Mouse (Mus musculus): ENCODE results near the gene Trim14.
A peak's percentile ranks its signal among the peaks of the same experiment; 100 is the strongest.
"Not testable (repeated sequence)": the region's sequence is repeated elsewhere in the genome, so short reads cannot be mapped to it uniquely, and the experiment has no call there.

Trim14 gene

DNA sequence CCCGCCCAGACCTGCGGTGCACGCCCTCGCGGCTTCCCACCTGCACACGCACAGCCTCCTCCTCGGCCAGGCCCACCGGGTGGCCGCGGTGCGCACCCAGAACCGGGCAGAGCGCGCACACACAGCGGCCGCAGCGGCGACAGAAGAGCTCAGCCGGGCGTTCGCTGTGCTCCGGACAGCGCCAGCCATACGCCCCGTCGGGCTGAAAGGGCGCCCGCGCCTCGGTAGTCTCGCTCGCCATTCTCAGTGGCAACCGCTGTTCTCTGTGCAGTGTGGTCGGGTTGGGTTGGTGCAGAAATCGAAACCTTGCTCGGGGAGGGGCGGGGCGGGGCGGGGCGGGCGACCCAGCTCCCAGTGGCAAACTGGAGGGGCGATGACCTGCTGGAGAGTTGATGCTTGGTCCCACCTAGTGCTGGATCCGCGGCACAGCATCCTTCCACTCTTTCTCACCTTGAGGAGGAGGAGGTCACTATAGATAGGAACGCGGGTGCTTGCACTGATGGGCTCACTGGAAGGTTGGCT is at the start of gene Trim14:
Gene Trim14 (minus strand): TSS at position 302 of the 522 bp plus-strand sequence.
- peak; percentile 64 to 65 for DNase-seq

DNA sequence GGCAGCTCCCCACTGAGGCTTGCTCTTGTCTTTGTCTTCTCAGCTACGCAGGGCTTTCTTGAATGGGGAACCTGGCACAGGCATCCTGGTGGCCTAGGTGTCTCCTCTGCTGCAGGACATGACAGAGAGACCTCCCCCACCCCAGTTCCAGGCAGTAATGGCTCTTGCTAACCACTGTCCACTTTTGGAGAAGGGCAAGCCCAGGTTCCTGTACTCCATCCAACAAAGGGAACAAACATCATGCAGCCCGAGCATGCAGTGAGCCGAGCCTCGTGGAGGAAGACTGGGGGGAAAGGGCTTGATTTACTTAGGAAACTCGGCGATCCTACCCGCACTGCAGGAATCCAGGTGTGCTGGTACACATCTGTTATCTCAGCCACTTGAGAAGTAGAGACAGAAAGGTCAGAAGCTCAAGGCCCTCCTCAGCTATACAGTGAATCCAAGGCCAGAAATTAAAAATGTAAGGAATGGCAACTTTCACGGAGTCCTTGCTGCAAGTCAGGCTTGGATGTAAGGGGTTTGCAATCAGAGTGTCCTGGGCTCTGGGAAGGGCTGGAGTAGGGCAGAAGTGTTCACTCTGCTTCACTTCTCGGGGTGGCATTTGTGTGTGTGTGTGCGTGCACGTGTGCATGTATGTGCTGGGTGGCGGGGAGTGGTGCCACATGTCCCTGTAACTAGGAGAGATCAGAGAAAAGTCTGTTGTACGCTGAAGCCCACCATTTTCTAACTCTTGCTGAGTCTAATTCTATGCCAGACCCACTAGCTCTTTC is 49.3 kb upstream of the Trim14 start:
- DNase-seq = no peak

DNA sequence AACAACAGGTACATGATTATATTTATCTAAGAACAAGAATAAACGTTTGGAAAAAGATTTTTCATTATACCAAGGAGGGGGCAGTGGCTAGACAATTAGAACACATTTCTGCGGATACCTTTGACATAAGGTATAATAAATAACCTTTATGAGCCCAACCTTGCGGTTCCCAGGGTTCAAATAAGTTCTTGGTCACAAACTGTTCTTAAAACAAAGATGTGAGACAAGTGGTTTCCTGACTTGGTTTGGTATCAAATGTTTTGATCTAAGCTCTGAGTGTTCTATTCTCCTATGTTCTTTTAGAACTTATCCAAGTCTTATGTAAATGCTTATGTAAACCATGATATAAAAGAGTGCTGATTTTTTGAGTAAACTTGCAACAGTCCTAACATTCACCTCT is 48.6 kb upstream of the Trim14 start:
- DNase-seq = not testable (repeated sequence)

DNA sequence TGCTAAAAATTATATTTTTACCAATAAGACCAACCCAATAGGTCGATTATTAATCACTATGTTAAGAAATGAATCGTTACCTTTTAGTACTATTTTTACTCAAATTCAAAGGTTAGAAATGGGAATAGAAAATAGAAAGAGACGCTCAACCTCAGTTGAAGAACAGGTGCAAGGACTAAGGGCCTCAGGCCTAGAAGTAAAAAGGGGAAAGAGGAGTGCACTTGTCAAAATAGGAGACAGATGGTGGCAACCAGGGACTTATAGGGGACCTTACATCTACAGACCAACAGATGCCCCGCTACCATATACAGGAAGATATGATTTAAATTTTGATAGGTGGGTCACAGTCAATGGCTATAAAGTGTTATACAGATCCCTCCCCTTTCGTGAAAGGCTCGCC is 48.1 kb upstream of the Trim14 start:
- not testable (repeated sequence) for DNase-seq

DNA sequence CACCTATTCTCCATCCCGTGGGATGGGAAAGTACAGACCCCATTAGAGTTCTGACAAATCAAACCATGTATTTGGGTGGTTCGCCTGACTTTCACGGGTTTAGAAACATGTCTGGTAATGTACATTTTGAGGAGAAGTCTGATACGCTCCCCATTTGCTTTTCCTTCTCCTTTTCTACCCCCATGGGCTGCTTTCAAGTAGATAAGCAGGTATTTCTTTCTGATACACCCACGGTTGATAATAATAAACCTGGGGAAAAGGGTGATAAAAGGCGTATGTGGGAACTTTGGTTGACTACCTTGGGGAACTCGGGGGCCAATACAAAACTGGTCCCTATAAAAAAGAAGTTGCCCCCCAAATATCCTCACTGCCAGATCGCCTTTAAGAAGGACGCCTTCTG is 46.1 kb upstream of the Trim14 start:
- not testable (repeated sequence) for DNase-seq

DNA sequence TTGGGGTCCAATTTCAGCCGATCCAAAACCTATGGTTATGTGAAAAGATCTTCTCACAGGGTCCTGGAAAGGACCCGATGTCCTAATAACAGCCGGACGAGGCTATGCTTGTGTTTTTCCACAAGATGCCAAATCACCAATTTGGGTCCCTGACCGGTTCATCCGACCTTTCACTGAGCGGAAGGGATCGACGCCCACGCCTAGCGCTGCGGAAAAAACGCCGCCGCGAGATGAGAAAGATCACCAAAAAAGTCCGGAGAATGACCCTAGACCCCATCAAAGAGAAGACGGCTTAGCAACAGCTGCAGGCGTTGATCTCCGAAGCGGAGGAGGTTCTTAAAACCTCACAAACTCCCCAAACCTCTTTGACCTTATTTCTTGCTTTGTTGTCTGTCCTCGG is 45.6 kb upstream of the Trim14 start:
- DNase-seq = not testable (repeated sequence)

DNA sequence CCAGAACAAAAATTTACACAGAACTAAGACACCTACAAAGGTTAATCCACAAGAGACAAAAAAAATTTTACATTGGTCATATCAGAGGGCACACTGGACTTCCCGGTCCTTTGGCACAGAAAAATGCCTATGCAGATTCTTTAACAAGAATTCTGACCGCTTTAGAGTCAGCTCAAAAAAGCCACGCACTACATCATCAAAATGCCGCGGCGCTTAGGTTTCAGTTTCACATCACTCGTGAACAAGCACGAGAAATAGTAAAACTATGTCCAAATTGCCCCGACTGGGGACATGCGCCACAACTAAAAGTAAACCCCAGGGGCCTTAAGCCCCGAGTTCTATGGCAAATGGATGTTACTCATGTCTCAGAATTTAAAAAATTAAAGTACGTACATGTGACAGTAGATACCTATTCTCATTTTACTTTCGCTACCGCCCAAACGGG is 44.9 kb upstream of the Trim14 start:
- DNase-seq = not testable (repeated sequence)

DNA sequence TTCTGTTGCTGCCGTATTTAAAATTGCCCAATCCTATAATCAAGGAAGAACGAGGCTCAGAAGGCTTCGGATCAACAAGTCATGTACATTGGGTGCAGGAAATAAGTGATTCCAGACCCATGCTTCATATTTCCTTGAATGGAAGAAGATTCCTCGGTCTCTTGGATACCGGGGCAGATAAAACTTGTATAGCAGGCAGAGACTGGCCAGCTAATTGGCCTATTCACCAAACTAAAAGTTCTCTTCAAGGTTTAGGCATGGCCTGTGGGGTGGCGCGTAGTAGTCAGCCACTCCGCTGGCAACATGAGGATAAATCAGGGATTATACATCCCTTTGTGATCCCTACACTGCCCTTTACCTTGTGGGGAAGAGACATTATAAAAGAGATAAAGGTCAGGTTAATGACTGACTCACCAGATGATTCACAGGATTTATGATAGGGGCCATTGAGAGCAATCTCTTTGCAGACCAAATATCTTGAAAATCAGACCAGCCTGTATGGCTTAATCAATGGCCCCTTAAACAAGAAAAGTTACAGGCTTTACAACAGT is 42.9 kb upstream of the Trim14 start:
- not testable (repeated sequence) for DNase-seq

DNA sequence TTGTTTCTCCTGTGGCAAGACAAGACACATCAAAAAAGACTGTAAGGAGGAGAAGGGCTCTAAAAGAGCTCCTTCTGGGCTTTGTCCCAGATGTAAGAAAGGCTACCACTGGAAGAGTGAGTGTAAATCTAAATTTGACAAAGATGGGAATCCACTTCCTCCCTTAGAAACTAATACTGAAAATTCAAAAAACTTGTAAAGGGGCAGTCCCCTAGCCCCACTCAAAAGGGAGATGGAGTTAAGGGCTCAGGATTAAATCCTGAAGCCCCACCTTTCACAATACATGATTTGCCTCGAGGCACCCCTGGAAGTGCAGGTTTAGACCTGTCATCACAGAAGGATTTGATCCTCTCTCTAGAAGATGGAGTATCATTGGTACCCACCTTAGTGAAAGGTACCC is 42.3 kb upstream of the Trim14 start:
- no peak for DNase-seq

DNA sequence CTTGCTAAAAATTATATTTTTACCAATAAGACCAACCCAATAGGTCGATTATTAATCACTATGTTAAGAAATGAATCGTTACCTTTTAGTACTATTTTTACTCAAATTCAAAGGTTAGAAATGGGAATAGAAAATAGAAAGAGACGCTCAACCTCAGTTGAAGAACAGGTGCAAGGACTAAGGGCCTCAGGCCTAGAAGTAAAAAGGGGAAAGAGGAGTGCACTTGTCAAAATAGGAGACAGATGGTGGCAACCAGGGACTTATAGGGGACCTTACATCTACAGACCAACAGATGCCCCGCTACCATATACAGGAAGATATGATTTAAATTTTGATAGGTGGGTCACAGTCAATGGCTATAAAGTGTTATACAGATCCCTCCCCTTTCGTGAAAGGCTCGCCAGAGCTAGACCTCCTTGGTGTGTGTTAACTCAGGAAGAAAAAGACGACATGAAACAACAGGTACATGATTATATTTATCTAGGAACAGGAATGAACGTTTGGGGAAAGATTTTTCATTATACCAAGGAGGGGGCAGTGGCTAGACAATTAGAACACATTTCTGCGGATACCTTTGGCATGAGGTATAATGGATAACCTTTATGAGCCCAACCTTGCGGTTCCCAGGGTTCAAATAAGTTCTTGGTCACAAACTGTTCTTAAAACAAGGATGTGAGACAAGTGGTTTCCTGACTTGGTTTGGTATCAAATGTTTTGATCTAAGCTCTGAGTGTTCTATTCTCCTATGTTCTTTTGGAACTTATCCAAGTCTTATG is 39.8 kb upstream of the Trim14 start:
- DNase-seq = not testable (repeated sequence)

DNA sequence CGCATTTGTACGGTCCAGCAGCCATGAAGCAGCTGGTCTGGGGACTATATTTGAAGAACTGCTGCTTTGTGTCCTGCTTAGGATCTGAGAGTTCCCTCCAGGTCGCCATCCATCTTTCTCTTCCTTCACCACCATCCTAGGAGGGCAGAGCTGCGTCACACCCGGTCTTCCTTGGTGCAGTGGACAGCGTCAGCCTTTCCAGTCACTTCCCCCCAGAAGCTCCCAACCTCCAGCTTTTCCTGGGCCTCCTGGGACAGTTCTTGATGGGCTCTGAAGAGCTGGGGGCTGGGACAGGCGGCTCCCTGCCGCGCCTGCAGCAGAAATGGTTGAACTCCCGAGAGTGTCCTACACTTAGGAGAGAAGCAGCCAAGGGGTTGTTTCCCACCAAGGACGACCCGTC is 38.9 kb upstream of the Trim14 start:
- peak in 1 of 2 experiments; percentile 17 for DNase-seq

DNA sequence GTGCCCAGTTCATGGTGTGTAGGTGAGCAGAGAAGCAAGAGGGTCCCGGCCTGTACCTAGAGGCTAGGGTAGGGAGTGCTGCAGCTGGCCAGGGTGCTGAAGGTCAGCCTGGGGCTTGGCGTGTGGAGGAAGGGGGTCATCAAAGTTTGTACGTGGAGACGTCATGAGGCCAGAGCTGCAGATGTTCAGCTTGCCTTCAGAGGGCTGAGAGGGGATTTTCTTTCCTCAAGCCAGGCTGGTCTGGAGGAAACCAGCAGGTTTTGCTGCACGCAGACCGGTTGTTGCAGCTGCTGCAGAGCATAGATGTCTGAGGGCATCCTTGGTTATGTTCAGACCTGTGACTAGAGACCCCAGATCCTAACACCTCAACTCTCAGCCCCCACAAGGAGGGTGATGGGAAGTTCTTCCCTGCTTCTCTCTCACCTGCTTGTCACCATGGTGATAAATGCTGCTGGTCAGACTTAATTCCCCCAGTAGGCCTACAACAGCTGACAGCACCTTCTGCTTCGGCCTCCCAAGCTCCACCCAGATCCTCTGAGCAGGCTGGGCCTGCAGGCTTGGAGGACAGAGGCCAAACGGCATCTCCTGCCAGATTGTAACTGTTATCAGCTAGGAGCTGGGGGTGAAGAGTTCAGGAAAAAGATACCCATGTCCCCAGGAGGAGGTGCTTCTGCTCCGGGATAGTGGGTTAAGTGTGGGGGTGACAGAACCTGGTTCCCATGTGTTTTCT is 38.2 kb upstream of the Trim14 start:
- DNase-seq = peak in 1 of 2 experiments; percentile 15

DNA sequence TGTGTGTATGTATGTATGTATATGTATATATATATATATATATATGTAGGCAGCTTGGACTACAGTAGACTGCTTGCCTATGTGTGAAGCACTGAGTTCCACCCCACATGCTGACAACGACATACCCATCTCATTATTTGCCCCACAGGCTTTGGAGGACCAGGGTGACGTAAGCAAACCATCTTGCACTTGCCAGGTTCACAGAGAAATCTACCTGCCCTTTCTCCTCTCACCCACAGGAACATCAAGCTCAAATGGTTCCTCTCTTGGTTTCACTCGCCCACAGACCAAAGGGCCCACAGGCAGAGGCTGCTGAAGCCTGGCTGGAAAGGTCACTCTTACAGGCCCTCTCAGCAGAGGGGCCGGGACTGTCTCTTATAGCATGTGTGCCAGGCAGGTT is 36.7 kb upstream of the Trim14 start:
- peak in 1 of 2 experiments; percentile 12 for DNase-seq

DNA sequence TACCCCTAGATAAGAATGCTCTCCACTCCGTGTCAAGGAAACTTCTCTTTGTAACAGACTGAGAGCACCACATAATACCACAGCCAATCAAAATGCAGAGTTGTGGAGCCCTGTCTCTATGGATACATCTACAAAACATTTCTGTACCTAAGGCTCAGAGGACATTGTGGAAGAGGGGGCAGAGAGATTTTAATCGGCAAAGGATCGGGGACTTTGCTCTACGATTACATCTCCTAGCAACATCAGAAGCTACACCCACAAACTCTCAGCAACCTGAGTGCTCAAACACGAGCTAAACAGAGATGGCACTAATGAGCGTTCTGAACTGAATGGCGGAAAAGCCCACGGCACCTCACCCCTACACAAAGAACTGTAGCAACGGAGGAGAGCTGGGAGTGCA is 35.8 kb upstream of the Trim14 start:
- DNase-seq = no peak

DNA sequence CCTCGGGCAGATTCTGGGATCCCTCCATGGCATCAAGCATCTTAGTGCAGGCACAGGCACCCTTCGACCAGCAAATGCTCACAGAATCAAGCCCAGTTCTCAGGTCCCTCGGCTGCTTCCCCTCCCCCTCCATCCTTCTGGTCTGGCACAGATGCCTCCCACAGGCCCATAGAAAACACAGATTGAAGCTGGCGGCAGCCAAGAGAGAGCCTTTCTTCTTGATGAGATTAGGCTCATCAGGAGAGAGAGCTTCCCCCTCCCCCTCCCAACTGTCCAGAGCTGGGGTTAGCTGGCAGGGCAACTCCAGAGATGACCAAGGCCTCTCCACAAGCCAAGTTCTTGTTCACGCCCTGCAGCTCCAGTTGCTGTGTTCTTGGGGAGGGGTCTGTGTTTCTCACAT is 33.7 kb upstream of the Trim14 start:
- DNase-seq = no peak

DNA sequence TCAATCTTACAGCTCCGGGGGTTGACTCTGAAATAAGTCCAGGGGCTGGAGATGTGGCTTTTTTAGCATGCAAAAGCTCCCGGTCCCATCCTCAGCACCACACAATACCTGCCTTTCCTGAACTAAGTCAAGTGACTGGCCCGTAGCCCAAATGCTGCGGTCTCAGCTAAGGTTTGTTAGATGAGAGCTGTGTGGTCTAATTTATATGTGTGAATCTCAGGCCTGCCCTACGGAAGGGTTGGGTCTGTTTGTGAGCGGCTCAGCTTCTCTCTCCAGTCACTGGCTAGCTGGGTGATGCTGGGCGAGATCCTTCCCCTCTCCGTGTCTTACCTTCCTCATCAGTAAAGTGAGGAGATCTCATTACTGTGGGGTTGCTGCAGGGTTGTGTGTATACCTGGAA is 32.2 kb upstream of the Trim14 start:
- no peak for DNase-seq

DNA sequence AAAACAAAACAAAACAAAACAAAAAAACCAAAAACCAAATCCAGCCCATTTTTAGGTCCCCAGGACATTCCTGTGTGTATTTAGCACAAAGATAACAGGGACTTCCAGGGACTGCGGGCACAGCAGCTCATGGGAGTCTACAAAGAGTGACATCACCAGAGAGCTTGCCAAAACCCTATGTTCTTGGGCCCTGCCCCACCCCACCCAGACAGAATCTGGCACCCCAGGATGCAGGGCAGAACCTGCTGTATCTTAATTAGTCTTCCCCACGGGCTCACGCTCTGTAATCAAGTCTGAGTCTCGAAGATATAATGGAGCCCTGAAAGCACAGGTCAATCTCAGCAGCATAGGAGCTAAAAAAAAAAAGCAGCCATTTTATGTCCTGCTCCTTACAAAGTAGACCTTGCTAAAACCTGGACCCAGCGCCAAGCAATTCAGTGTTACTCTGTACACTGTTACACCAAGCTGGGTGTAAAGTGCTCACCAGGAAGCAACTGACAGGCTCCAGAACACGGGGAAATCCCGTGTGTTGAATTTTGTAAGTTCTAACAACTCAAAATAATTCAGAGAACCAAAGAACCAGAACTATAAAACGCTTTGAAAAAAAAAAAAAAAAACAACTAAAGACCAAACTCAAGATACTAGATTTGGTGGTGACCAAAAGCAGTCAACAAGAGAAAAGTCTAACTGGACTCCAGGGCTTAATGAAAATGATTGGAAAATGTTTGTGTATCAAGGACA is 31.2 kb upstream of the Trim14 start:
- no peak for DNase-seq

DNA sequence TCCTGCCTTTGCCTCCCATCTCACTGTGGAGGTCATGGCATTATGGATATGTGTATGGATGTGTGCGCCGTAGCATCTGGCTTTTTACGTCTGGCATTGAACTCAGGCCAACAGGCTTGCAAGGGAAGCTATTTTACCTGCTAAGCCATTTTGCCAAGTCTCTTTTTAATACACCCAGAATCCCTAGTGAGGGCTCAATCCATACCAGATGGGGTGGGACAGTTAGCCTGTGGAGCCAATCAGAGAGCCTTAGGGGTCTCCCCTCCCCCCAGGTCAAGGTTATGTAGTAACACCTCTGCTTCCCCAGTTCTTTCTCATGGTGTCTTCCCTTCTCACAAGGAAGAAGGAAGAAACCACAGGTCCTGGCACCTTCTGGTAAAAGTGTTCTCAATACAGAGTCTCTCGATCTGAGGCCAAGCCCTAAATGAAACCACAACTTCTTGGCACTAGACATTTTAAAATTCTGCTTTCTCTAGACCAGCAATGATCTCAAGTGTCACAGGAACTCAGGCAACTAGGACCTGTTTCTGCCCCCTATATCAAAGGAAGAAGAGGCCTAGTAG is 29.5 kb upstream of the Trim14 start:
- no peak for DNase-seq

DNA sequence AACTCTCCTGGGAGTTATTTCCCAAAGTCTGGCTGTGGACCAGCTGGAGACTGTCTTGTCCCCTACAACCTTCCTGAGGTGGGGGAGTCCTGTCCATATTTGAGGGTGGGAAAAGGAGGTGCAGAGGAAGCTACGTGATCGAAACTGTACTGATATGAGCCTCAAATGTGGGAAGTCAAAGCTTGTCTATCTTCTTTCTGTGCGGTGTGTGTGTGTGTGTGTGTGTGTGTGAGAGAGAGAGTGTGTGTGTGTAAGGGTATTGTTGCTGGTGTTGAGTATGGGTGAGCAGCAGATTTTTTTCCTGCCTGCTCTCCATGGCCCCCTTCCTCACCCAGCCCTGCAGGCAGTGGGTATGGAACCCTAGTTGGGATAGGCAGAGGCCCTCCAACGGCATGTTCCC is 28.3 kb upstream of the Trim14 start:
- no peak for DNase-seq

DNA sequence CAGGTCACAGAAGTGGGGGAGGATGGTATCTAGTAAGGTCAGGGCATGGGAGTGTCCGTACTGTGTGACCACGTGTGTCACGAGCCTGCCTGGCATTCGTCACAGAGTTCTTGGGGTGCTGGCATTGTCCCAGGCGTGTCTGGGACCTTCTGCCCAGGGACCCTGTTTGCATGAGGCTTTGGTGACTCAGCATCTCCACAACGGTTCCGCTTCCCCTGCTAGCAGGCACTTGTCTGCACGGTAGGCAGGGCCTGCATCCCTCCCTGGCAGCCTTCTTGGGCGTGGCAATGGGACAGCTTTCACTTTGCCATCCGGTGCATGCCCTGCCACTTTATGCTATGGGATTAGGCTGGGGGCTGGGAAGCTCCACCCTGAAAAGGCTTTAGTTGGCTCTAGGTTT is 27.9 kb upstream of the Trim14 start:
- DNase-seq = peak; percentile 68 to 75

DNA sequence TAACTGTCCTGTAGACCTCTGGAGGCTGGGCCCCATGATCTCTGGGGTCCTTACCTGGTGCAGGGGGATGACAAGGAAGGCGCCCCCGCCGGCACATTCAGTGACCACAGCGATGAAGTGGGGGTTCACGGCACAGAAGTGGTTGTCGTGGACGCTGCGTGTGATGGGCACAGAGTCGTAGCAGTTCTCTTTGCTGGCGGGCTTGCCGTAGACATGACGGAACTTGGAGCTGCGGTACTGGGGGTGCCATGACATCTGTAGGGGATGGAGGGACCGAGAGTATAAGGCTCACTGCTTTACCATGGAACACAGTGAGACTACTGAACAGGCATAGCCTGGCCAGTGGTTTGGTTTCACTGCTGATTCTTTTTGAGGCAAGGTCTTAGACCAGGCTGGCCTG is 26.9 kb upstream of the Trim14 start:
- no peak for DNase-seq

DNA sequence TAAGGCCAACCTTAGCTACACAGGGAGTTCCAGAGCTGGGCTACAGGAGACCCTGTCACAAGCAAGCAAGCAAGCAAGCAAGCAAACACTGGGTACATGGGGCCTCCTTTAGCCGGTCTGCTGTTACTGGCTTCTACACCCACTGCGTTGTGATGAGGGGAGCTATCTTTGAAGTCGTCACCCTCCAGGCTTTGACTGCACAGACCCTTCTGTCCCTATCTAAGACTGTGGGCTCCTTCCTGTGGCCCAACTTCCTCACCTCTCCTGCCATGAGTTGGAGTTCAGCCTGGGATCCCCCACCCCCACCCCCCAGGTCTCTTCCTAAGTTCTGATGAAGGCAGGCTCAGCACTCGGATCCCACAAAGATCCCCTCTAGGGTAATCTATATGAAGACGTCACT is 26.1 kb upstream of the Trim14 start:
- no peak for DNase-seq
